Mouse (Mus musculus) ES-Bruce4 (cell line): ENCODE data around the gene Nat10. TPM values are rescaled to one million over a fixed set of nuclear protein-coding genes. Genes with fewer than 3 reads are reported as not detected.

ENCODE experiments used
- H3K27ac ChIP-seq: 2 replicates; pipeline ENCODE4 v1.5.1; 2012; ENCODE audit warnings: low read length, inconsistent platforms; ENCODE audit not compliant: insufficient read depth
- H3K27me3 ChIP-seq: 2 replicates; pipeline ENCODE4 v1.6.1; 2012; ENCODE audit warnings: mild to moderate bottlenecking, low read length, inconsistent platforms; ENCODE audit not compliant: control insufficient read depth, poor library complexity, insufficient read depth, severe bottlenecking
- H3K36me3 ChIP-seq: 2 replicates; pipeline ENCODE4 v1.6.1; 2012; ENCODE audit warnings: inconsistent platforms, mild to moderate bottlenecking, low read length, moderate library complexity; ENCODE audit not compliant: control insufficient read depth, poor library complexity, insufficient read depth, severe bottlenecking
- H3K4me1 ChIP-seq: one replicate; pipeline ENCODE4 v1.8.1; 2011; ENCODE audit warnings: low read length; ENCODE audit not compliant: control insufficient read depth, insufficient read depth
- H3K4me3 ChIP-seq: 2 replicates; pipeline ENCODE4 v1.5.1; 2011; ENCODE audit warnings: low read depth, mild to moderate bottlenecking, low read length
- H3K9ac ChIP-seq: 2 replicates; pipeline ENCODE4 v1.6.1; 2012; ENCODE audit warnings: low read depth, mild to moderate bottlenecking, inconsistent platforms; ENCODE audit not compliant: poor library complexity, severe bottlenecking
- H3K9me3 ChIP-seq: replicated peaks from 2 replicates; pipeline ENCODE4 v1.6.1; 2012; ENCODE audit warnings: mild to moderate bottlenecking, low read length, inconsistent platforms; ENCODE audit not compliant: control insufficient read depth, poor library complexity, insufficient read depth, severe bottlenecking
- CTCF ChIP-seq: IDR thresholded peaks from one replicate; pipeline ENCODE4 v1.8.1; 2011; ENCODE audit warnings: low read depth, low read length
- EP300 ChIP-seq: IDR thresholded peaks from 2 replicates; pipeline ENCODE4 v1.6.1; 2011; ENCODE audit warnings: low read depth, low read length; ENCODE audit not compliant: insufficient read depth
- POLR2A ChIP-seq: IDR thresholded peaks from one replicate; pipeline ENCODE4 v1.8.1; 2011; ENCODE audit warnings: low read length; ENCODE audit not compliant: insufficient read depth
- polyA plus RNA-seq: library from polyadenylated mRNA; stranded (reverse); fragments of >200 nt; gene quantifications from 2 replicates; pipeline ENCODE4 v1.2.4, GENCODE M21; 2011; ENCODE audit warnings: low read depth; ENCODE audit not compliant: missing spikeins, insufficient read depth, insufficient read length

Gene Nat10
- polyA plus RNA-seq, 1 experiment: 89.5 TPM

GRCm38 (mm10) chr2:103681149-103681548, 79.9 kb downstream of the Nat10 start:
- H3K9me3 ChIP-seq: no peaks in the 10 kb centered on the region
- H3K27me3 ChIP-seq: no peaks in the 10 kb centered on the region
- H3K4me3 ChIP-seq: no peak overlapping the region
- no peak overlapping the region for H3K9ac ChIP-seq
- H3K27ac ChIP-seq: no peak overlapping the region
- no peaks in the 10 kb centered on the region for H3K4me1 ChIP-seq
- no peak for TF ChIP-seq POLR2A
- no peak for TF ChIP-seq EP300
- TF ChIP-seq CTCF: no peak
- H3K36me3 ChIP-seq: no peaks in the 10 kb centered on the region

- Histone ChIP-seq H3K9me3 (no peaks in the 10 kb centered on the region), H3K27me3 (no peaks in the 10 kb centered on the region), H3K4me1 (no peaks in the 10 kb centered on the region), H3K9ac (no peak overlapping the region), H3K36me3 (no peaks in the 10 kb centered on the region), H3K4me3 (no peak overlapping the region), H3K27ac (no peak overlapping the region)
- TF ChIP-seq POLR2A (no peak), CTCF (no peak), EP300 (no peak)
Measured at GRCm38 (mm10) chr2:103680364-103681110, 80.5 kb downstream of the Nat10 start.

- Histone ChIP-seq H3K9ac (no peak overlapping the region), H3K9me3 (no peaks in the 10 kb centered on the region), H3K27me3 (no peaks in the 10 kb centered on the region), H3K36me3 (no peaks in the 10 kb centered on the region), H3K4me3 (no peak overlapping the region), H3K27ac (no peak overlapping the region), H3K4me1 (no peaks in the 10 kb centered on the region)
- TF ChIP-seq CTCF (no peak), POLR2A (no peak), EP300 (no peak)
Measured at GRCm38 (mm10) chr2:103678433-103678832, 82.6 kb downstream of the Nat10 start.

GRCm38 (mm10) chr2:103677614-103678369, 83.3 kb downstream of the Nat10 start:
- Histone ChIP-seq H3K27ac (no peak overlapping the region), H3K9me3 (no peaks in the 10 kb centered on the region), H3K27me3 (no peaks in the 10 kb centered on the region), H3K9ac (no peak overlapping the region), H3K4me1 (no peaks in the 10 kb centered on the region), H3K4me3 (no peak overlapping the region), H3K36me3 (no peaks in the 10 kb centered on the region)
- TF ChIP-seq EP300 (no peak), CTCF (no peak), POLR2A (no peak)

GRCm38 (mm10) chr2:103676808-103677207, 84.3 kb downstream of the Nat10 start:
- no peaks in the 10 kb centered on the region for H3K9me3 ChIP-seq
- no peaks in the 10 kb centered on the region for H3K4me1 ChIP-seq
- TF ChIP-seq POLR2A (no peak), CTCF (no peak), EP300 (no peak)
- H3K27me3 ChIP-seq: no peaks in the 10 kb centered on the region
- H3K36me3 ChIP-seq: no peaks in the 10 kb centered on the region
- H3K4me3 ChIP-seq: no peak overlapping the region
- no peak overlapping the region for H3K9ac ChIP-seq
- no peak overlapping the region for H3K27ac ChIP-seq

GRCm38 (mm10) chr2:103675391-103675790, 85.7 kb downstream of the Nat10 start:
- TF ChIP-seq CTCF (no peak), EP300 (no peak), POLR2A (no peak)
- H3K4me1 ChIP-seq: no peaks in the 10 kb centered on the region
- no peak overlapping the region for H3K9ac ChIP-seq
- no peaks in the 10 kb centered on the region for H3K27me3 ChIP-seq
- no peak overlapping the region for H3K4me3 ChIP-seq
- no peaks in the 10 kb centered on the region for H3K36me3 ChIP-seq
- no peaks in the 10 kb centered on the region for H3K9me3 ChIP-seq
- H3K27ac ChIP-seq: no peak overlapping the region
